Mouse (Mus musculus) mouse embryonic stem cell (cell line): ENCODE measurements around the gene Asb16.

Experiments used
- in situ Hi-C, 2 experiments: fragments of 300-500 bp; cut with MboI; formaldehyde crosslinking; loops; 1 replicate in 1 of 2; 3 replicates in 1 of 2; pipeline ENCODE4 v1.14.3; 2019 to 2020; ENCODE audit warnings: low sequenced_read_pairs in 2 of 2, low pct_unique_long_range_greater_than_20kb in 1 of 2, mixed read lengths in 1 of 2; ENCODE audit not compliant: unreplicated experiment in 1 of 2

The Asb16 gene

DNA sequence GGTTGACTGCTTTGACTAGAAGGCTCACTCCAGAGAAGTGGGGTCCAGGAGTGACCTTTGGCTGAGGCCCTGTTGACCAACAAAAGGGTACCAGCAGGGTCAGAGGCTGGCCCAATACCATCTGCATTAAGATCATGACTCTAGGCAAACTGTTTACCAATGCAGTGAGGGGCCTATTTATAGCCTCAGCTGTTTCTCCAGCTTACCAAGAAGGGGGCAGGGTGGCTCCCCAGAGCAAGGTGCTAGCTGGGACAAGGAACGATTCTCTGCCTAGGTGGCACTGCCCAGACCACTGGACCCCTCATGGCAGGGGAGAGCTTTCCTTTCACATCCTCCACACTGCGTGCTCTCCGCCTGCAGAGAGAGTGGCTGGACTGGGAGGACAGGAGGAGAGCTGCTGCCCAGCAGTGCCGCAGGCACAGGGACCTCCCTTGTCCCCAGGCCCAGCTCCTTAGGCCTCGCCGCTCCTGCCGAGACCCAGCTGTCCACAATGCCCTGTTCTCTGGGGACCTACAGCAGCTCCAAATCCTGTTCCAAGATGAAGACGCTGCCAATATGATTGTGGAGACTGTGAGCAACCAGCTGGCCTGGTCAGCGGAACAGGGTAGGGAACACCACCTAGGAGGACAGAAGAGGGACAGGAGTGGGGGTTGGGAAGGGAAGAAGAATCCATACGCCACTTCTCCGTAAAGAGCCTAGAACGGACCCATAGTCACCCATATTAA lies at the start of gene Asb16:
TSS of gene Asb16 (plus strand) at position 224 of the 725 bp plus-strand sequence.
- in situ Hi-C loops: no loop called here

DNA sequence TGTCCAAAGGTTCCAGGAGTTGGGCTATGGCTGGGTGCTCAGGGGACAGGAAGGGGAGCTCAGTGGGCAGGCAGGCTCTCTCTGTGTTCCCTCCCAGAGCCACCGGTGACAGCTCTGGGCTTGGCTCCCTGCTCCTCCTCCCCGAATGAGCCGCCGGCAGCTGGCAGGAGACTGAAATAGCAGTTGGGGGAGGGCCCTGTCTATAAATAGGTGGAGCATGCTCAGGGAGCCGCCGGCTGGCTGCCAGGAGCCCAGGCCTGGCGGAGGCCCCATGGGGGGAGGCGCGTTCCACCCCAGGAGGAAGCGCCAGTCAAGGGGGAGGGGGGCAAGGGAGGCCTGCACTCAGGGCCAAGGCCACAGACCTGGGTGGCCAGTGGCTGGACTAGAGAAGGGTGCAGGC lies 49.8 kb upstream of the Asb16 start:
- in situ Hi-C loops: no loop called here

DNA sequence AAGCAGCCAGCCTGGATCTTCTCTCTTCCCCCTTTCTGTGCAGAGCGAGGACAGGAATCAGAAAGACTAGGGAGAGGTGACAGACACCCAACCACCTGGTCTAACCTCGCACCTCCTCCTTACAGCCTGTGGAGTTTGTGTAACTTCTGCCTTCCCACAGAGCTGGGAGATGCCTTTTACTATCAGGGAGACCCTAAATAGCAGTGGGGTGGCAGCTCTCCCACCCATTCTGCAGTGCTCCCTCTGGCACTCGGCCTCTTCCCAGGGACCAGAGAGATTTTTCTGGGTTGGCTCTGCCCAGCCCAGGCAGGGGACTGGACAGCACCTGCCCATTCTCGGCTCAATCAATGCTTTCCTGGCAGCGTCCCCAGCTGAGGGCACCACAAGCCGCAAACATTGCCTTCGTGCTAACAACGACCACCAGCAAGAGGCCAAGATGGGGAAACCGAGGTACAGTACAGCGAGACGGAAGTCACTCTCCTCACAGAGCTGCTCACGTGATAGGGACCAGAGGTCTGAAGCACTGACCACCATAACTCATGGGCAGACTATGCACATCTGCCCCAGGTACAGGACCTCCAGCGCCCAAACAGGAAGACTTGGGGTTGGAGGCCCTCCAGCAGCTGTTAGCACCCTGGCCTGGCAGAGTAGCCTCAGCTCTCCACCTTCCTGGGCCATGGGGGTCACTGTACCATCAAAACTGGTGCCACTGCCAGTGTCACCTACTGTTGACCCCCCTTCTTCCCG lies 49.1 kb upstream of the Asb16 start:
- in situ Hi-C loops: no loop called here

DNA sequence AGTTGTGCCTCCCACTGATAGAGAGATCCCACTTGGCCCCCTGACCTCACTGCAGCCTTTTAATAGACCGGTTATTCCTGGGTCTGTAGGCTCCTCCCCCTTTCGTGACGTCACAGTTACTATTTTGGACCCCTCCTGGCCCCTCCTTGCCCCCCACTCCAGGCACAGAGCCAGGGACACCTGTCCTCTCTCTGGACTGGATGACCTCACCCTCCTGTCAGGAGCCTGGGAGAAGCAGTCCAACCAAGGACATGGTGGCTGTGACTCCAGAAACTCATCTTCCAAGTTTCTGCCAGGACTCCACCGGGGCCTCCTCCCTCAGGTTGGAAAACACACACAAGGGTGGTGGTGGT lies 48.6 kb upstream of the Asb16 start:
- in situ Hi-C loops: no loop called here

DNA sequence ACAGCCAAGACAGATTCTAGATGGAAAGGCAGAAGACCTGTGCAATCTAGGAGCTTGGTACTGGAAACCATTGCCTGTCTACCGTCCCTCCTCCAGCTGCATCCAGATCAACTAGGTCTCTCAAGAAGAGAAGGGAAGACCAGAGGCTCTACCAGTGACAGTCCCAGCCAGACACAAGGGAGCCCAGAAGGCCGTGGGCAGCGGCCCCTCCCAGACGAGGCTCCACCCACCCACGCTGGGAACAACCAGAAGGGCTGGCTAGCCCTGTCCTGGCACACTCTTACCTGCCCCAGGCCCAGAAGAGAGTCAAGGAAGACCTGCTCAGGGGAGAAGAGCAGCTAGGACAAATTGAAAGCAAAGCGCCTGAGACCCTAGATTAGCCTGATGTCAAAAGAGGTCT lies 48.1 kb upstream of the Asb16 start:
- in situ Hi-C loops: no loop called here

DNA sequence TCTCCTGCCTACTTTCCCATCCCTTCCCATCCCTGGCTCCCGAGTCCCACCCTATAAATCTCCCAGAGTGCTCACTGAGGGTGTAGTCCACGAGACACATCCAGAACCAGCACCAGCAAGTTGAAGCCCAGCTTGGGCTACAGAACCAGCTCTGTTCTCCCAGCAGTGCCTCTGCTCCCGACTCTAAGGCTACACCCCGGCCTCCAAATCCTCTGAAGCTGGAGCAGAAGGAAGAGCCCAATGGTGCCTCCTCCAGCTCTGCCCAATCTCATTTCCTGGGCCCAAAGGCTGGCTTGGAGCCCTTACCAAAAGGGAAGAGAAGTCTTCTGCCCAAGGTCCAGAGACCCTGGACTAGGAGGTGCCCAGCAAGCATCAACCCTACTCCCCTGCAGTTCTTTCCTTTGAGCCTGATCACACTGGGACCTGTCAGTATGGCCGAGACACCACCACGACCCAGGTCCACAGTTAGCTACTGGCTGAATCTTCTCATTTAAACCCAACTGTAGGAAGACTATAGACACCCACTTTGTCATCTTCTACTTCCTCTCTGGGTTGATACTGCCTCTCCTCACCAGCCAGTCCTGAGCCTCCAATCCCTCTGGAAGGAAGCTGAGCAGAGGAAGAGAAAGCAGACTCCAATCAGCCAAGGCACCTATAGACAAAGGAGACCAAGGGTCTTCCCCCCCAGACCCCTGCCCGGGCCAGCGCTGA lies 47.1 kb upstream of the Asb16 start:
- in situ Hi-C loops: no loop called here

DNA sequence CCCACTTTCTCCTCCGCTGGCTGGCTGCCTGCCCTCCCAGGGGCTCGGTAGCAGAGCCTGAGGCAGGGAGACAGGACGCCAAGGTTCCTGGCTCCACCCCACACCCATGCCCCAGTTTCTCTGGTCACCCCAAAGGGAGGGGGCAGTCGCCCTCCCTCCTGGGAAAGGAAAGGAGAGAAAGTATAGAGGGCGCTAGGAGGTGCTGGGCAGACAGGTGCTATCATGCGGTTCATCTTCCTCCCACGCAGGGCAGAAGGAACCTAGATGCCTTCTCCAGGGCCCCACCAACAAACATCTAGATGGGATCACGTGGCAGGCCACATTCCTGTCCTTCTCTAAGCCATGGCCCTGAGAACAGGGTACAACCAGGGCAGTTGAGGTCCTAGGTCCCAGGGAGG lies 46.6 kb upstream of the Asb16 start:
- in situ Hi-C loops: no loop called here

DNA sequence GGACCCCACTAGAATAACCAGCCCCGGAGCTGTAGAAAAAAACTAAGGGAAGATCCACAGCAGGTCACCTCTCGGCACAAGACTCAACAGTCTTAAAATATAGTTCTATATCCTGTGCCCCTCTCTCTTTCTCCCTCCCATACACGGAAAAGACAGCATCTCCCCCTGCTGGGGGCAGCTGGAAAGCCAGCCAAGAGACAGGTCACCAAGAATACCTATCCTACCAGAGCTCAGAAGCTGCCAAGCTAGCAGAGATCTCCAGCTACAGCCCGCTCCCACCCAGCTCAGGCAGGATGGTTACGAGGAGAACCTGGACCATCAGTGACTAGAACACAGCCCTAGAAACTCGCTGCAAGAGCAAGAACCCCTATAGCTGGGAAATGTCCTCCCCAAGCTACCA lies 45.4 kb upstream of the Asb16 start:
- in situ Hi-C loops: no loop called here

DNA sequence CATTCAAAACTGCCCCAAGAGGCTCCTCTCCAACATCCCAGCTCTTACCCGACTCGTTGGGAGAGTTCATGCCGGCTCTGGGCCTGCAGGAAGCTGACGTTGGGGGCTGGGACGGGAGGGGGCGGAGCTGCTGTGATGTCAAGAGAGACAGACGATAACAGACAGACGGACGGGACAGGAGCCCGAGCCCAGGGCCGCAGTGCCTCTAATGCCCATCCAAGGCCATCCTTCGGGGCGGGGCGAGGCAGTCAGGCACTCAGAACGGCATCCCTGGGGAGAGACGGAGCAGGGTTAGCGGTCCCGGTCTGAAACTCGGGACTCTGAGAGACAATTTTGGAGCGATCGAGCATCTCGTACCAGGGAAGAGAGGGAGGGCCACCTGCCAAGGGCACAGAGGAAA lies 43.9 kb upstream of the Asb16 start:
- in situ Hi-C loops: no loop called here

DNA sequence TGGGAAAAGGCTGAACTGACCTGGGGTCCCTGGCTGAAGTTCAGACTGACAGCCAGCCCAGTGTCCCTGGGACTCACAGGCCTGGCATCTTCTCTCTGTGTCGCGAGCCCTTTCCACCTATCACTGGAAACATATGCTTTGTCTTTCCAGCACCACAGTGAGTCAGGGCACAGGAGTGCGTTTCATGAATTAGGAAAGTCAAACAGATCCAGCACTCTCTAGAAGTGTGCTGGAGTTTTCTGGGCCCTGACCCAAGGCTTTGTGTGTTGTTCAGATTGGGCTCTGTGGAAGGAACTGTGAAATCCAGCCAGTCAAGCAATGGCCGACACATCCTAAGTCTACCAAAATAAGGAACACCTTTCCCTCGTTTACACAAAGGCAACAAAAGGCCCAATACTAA lies 43.3 kb upstream of the Asb16 start:
- in situ Hi-C loops: no loop called here

DNA sequence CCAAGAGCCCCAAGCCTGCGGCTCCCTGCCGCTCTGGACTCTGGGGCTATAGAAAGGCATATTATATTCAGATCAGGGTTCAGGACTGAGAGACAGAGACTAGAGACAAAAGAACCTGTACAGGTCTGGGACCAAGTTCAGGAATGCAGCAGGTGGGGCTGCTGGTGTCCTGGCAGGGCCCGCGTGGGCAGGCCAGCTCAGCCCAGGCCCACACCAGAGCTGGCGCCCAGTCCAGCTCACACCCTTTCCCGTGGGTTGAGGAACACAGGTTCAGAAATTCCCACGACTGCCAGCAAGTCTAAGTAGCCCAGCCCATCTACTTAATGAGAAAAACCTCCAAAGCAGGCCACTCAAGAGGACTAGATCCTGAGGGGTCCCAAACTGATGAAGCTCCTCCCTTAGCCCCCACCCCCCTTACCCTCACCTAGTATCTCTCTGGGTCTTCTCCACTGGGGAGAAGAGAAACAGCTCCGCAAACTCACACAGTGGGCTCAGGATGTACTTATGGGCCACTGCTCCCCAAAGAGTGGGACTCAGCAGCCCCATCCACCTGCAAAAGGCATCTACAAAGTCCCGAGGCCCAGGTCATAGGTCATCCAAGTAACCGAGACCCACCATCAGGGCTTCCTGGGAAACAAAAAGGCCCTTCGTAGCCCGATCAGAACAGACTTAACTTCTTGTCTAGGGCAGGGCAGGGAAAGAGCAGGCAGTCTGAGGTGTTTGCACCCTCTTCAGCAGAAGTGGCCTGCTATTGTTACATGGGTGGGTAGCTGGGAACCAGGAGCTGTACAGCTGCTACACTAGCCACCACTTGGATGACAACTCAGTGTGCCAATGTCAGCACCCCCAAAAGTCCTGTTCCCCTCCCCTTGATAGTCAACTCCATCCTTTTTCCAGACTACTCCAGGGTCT lies 42.2 kb upstream of the Asb16 start:
- in situ Hi-C loops: no loop called here

DNA sequence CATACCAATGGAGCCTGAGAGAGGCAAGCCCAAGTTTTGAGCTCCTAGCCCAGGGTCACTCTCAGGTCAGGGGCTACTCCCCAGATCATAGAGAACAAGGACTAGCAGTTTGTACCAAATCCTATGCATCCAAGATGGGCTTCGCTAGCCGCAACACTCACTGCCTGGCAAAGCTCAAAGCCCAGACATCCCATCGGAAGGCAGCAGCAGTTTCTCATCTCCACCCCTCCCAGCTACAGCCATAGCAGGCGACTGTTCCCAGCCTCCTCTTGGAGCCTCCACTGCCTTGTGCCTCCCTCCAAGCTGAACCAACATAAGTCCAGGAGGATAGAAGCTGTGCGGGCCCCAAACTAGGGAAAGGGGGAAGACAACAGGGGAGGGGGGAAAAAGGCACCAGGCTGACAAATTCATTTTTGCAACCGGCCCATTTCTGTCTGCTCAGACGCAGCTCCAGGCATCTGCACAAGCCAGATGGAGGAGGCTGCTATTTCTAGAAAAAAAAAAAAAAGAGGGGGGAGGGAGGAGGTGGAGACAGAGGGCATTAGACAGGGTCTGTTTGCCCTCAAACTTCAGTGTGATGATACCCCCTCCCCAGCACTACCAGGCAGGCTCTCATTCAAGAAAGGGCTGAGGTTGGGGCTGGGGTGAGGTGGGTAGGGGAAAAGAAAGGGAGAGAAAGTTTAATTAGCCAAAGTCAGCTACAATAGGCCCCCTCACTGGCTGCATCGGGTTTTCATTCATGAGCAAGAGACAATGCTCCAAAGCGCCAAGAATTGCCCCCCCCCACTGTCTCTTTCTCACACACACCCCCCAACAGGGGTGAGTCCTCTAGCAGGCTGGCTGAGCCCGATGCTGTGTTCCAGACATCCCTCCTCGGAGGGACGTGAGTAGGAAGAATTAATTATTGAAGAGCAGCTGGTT lies 41.0 kb upstream of the Asb16 start:
- in situ Hi-C loops: no loop called here

DNA sequence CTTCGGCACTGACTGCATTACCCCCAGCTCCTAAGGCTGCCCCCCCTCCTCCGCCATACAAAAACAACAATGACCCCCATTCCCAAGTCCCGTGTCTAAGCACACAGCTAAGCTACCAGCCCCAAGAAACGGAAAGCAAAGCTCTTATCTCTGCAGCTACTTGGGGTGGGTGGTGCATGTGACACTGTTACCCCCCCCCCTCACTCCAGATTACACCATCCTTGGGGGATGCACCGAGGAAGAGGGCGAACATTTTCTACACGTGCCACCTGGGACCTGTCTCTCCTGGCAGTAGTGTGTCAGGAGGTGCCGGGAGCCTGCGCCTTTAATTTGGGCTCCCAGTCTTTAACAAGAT lies 40.4 kb upstream of the Asb16 start:
- in situ Hi-C loops: no loop called here

DNA sequence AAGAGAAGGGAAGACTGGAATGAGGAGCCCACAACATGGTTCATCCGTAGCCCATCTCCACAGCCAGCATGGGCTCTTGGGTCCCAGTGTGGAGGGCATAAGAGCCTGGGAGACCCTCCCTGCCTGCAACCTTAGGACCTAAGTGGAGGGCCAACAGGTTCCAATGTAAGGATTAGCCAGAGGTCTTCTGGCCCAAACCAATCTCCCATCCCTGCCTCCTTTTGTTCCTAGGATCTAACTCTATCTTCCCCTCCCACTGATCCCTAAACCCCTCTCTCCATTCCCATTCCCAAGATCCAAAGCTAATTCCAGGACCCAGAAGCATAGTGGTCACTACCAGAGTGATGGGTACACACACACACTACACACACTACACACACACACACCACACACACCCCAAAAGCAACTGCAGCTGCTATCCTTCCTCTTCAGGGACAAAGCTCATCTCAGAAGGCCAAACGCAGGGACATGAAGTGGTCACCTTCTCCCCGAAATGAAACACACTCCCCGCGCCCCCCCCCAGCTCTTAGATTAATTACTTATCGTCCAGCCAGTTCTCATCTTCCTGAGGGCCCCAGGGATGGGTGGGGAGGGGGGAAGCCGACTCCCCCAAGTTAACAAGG lies 39.8 kb upstream of the Asb16 start:
- in situ Hi-C loops: no loop called here

DNA sequence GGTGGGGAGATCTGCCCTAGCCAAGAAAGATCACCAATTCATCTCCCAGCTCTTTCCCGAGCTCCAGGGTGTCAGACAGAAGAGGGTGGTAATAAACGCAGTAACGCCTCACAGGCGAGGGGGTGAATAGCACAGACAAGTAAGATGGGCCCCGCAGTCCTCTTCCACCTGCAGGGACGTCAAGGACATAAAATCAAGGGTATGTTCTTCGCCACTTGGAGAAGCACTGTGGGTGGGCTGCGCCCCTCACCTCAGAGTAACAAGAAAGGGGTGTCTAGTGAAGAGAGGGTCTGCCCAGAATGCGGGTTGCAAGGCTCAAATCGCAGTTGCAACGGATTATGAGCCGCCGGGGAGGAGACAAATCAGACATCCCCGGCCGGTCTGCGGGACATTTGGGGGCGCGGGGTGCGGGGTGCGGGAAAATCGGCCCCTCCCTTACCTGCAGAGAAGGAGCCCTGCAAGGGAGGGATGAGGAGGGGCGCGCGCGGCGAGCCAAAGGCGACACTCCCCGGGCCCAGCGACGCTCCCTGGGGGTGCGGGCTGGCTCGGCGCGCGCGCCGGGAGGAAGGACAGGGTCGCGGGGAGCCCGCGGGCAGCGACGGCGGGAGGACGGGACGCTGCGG lies 39.1 kb upstream of the Asb16 start:
- in situ Hi-C loops: no loop called here

DNA sequence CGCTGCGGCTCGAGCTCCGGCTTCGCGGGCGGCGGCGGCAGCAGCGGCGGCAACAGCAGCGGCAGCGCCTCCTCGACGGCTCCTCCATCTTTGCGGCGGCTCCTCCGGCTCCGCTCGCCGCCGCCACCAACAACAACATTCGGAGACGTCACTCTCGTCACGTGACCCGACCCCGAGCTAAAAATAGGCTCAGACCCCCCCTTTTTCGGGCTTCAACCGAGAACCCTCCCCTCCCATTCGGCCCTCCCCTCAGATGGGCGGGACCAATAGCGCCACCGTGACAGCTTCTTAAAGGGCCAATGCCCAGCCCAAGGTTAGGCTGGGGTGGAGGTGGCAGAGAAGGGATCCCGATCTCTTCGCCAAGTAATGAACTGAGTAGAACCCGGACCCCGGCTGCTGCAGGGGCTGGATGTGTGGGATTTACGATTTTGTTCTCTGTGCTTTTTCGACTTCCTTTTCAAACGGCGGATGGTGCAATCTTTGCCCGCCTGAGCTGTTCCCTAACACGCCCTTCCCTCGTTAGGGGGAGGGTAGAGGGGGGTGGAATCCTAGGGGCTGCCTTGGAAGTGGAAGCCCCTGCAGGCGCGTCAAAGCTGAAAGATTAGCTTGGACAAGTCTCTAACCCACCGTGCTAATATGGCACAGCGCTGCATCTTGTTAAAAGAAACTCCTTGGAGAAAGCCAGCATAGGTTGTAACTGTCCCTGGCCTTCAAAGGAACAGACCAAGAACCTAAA lies 38.4 kb upstream of the Asb16 start, which contains the start of gene Hdac5:
TSS of gene Hdac5 (minus strand) at position 161 of the 736 bp plus-strand sequence.
- in situ Hi-C loops: no loop called here
